Mouse (Mus musculus): ENCODE data around the gene Fopnl. TPM values are rescaled to one million over a fixed set of nuclear protein-coding genes. Genes with fewer than 3 reads are reported as not detected.

The Fopnl gene
- polyA plus RNA-seq, 1 experiment from 2014 or later: 193 TPM

- no peaks in the 10 kb centered on the region for H3K4me1 ChIP-seq (replicated peaks)
- no peak overlapping the region for H3K4me3 ChIP-seq
- peaks cover 84% of the 10 kb centered on the region for H3K36me3 ChIP-seq
- no peaks in the 10 kb centered on the region for H3K9me3 ChIP-seq
- no peak overlapping the region for H3K9ac ChIP-seq
- 79% methylated on average over 7 of the region's 7 CpGs for WGBS
- no peak overlapping the region for H3K27ac ChIP-seq
- H3K4me2 ChIP-seq: no peak overlapping the region
- no peaks in the 10 kb centered on the region for H3K27me3 ChIP-seq
- ATAC-seq (ENCODE audit: low FRiP score): no peak
Measured at GRCm38 (mm10) chr16:14303676-14304075, 13.5 kb downstream of the Fopnl start.

DNA sequence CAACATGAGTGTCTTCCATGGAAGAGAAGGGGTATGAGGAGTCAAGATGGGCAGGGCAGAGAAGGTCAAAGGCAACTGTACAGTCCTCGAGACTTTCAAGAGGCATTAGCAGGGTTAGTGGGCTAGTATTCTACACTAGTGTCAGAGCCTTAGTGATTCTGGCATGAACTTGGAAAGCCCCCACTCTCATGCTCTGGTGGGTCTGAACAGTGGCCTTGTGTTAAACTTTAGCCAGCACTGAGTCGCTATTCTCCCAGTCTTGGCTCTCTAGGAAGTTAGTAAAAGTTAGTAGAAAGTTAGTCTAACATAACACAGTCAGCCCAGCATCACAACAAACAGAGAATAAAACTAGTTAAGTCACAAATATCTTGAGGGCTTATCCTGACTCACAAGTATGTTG, 14.1 kb downstream of the Fopnl start:
- WGBS: 72% methylated on average over 2 of the region's 2 CpGs
- no peak for ATAC-seq (ENCODE audit: low FRiP score)
- Histone ChIP-seq H3K9me3 (no peaks in the 10 kb centered on the region), H3K4me3 (no peak overlapping the region), H3K9ac (no peak overlapping the region), H3K4me2 (no peak overlapping the region), H3K27ac (no peak overlapping the region), H3K27me3 (no peaks in the 10 kb centered on the region), H3K36me3 (peaks cover 83% of the 10 kb centered on the region), H3K4me1 (replicated peaks) (no peaks in the 10 kb centered on the region)

GRCm38 (mm10) chr16:14298461-14298860, 18.7 kb downstream of the Fopnl start:
- H3K9me3 ChIP-seq: no peaks in the 10 kb centered on the region
- H3K36me3 ChIP-seq: peaks cover 53% of the 10 kb centered on the region
- H3K27me3 ChIP-seq: 0 out of 2 replicates have a peak, but pooled peaks cover under 1% of the 10 kb centered on the region
- no peak overlapping the region for H3K4me2 ChIP-seq
- no peaks in the 10 kb centered on the region for H3K4me1 ChIP-seq (replicated peaks)
- H3K4me3 ChIP-seq: no peak overlapping the region
- WGBS: 98% methylated on average over 4 of the region's 4 CpGs
- H3K27ac ChIP-seq: no peak overlapping the region
- ATAC-seq (ENCODE audit: low FRiP score): no peak
- H3K9ac ChIP-seq: no peak overlapping the region

DNA sequence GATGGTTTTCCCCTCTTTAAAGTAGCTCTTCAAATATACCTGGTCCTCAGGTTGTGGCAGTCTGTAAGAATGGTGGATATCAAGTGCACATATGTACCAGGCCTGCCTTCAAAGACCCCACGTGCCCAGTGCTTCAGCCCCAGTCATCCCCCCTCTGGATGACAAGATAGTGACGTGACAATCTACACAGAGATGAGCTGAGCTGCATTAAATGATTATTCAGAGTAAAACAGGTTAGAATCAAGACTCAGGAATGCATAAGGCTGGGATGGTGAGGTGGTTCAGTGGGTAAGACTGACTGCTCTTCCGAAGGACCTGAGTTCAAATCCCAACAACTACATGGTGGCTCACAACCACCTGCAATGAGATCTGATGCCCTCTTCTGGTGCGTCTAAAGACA, 19.5 kb downstream of the Fopnl start:
- Histone ChIP-seq H3K36me3 (peaks cover 46% of the 10 kb centered on the region), H3K4me1 (replicated peaks) (no peaks in the 10 kb centered on the region; the same call in 1 of the 2 replicates), H3K9me3 (no peaks in the 10 kb centered on the region), H3K4me3 (no peak overlapping the region), H3K9ac (no peak overlapping the region), H3K27me3 (peaks cover 8% of the 10 kb centered on the region), H3K27ac (no peak overlapping the region), H3K4me2 (no peak overlapping the region)
- WGBS: 95% methylated on average over 4 of the region's 4 CpGs
- ATAC-seq (ENCODE audit: low FRiP score): no peak

GRCm38 (mm10) chr16:14297137-14297536, 20.1 kb downstream of the Fopnl start:
- 87% methylated on average over 3 of the region's 3 CpGs for WGBS

DNA sequence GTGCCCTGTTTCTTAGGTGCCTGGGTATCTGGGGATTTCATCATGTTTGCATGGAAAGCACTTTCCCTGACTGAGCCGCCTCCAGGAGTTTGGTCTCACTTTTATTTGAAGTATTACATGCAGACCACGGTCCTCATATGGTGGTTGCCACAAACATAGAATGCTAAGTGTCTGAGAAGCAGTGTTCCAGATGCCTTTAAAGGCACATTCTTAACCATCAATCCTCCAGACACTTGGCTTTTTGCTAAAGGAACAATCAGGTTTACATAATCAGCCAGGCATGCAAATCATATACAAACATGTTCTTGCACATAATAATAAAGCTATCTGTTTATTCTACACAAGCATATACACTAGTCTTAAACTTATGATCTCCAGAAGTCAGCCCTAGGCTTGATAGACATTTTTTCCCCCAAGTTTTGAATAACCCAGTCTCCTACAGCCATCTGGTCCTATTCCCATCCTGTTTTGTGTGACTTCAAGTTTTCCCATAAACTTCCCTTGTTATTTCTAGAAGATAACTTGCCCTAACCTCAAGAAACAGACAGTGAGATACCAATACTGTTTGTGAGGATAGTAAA, 20.6 kb downstream of the Fopnl start:
- Histone ChIP-seq H3K9ac (no peak overlapping the region), H3K4me3 (no peak overlapping the region), H3K4me1 (replicated peaks) (peaks cover 10% of the 10 kb centered on the region), H3K27me3 (peaks cover 18% of the 10 kb centered on the region), H3K27ac (no peak overlapping the region), H3K4me2 (no peak overlapping the region), H3K36me3 (peaks cover 37% of the 10 kb centered on the region), H3K9me3 (no peaks in the 10 kb centered on the region)
- 65% methylated on average over 2 of the region's 2 CpGs for WGBS
- no peak for ATAC-seq (ENCODE audit: low FRiP score)

More at GRCm38 (mm10) chr16:14297137-14297536, 20.1 kb downstream of the Fopnl start:
- no peaks in the 10 kb centered on the region for H3K9me3 ChIP-seq
- no peak overlapping the region for H3K9ac ChIP-seq
- H3K27ac ChIP-seq: no peak overlapping the region
- H3K4me2 ChIP-seq: no peak overlapping the region
- peaks cover 42% of the 10 kb centered on the region for H3K36me3 ChIP-seq
- ATAC-seq (ENCODE audit: low FRiP score): no peak
- H3K4me3 ChIP-seq: no peak overlapping the region
- H3K27me3 ChIP-seq: peaks cover 13% of the 10 kb centered on the region
- peaks cover 5% of the 10 kb centered on the region for H3K4me1 ChIP-seq (replicated peaks)

GRCm38 (mm10) chr16:14295291-14295690, 21.9 kb downstream of the Fopnl start:
- no peak overlapping the region for H3K4me3 ChIP-seq
- peaks cover 21% of the 10 kb centered on the region for H3K27me3 ChIP-seq
- H3K36me3 ChIP-seq: peaks cover 24% of the 10 kb centered on the region
- H3K4me1 ChIP-seq (replicated peaks): peaks cover 15% of the 10 kb centered on the region
- H3K27ac ChIP-seq: no peak overlapping the region
- no peak overlapping the region for H3K4me2 ChIP-seq
- no peaks in the 10 kb centered on the region for H3K9me3 ChIP-seq
- WGBS: 79% methylated on average over 2 of the region's 2 CpGs
- no peak overlapping the region for H3K9ac ChIP-seq
- no peak for ATAC-seq (ENCODE audit: low FRiP score)

DNA sequence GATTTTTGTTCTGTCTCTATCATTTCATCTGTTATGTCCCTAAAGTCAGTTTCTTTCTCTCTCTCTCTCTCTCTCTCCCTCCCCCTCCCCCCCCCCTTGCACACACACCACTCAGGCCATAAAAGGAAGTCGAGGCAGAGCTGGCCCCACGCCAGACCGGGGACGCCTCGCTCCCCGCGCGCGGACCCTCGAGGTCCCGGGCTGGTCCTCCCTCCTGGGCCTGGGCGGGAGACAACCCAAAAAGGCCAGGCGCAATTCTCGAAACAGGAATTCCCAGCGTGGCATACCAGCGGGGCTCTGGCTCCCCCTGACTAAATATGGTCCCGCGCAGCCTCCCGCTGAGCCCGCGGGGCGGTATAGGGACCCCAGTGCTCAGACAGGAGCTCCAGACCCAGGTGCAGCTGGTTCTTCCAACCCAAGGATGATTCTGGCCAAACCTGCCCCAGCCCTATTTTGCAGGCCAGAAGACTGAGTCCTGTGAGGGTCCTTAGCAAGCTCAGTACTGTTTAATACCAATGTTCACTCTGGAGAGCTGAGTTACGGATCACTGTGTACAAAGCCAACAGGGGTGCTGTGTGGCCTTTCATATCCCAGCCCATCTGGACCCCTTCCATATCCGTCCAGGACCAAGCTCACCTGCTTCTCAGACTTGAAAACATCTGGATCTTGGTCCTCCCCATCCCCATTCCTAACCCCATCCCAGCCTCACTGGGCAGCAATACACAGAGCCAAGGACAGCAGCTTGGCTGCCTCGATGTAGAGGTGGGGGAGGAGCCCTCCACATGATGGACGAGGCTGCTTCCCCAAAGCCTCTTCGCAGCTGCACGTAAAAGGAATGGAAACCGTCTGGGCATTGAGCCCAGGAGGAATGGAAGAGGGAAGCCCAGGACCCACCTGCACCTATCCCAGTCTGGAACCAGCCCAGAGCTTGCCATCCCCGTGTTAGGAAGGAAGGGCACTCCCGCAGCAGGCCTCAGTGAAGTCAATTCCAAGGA, 24.7 kb downstream of the Fopnl start:
- peak; percentile 54; the same call in 1 of the 2 replicates for ATAC-seq (ENCODE audit: low FRiP score)
- peaks cover 15% of the 10 kb centered on the region for H3K4me1 ChIP-seq (replicated peaks)
- no peak overlapping the region for H3K27ac ChIP-seq
- H3K4me2 ChIP-seq: peak overlapping the region; percentile 55
- no peaks in the 10 kb centered on the region for H3K9me3 ChIP-seq
- WGBS: 19% methylated on average over 31 of the region's 31 CpGs
- peak overlapping the region; percentile 61 for H3K9ac ChIP-seq
- 0 out of 2 replicates have a peak, but pooled peaks cover 3% of the 10 kb centered on the region for H3K36me3 ChIP-seq
- H3K27me3 ChIP-seq: peaks cover 21% of the 10 kb centered on the region
- H3K4me3 ChIP-seq: peak overlapping the region; percentile 30

DNA sequence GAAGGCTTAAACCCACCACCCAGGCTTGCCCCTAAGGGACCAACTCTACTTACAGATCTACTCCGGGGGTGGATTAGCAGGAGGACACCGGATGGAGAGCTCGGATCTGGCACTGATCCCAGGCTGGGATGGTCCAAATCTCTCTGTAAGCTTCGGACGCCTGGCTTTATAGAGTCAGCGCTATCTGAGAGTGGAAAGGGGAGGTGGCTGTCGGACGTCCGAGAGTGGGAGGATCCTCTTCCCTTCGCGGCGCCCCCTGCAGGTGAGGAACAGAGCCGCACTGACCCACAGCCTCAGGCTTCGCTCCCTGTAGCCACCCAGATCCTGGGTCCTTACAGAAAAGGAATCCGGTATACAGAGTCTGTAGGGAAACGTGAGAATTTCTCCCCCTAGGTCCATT, 26.0 kb downstream of the Fopnl start, which contains the start of gene Myh11:
Myh11 (minus strand) TSS at position 150 of the 400 bp plus-strand sequence.
- H3K4me3 ChIP-seq: peak within 1 kb of the TSS; percentile 30
- H3K27me3 ChIP-seq: peaks cover 21% of the 10 kb centered on the region
- peak within 1 kb of the TSS; percentile 55 for H3K4me2 ChIP-seq
- H3K4me1 ChIP-seq (replicated peaks): peaks cover 15% of the 10 kb centered on the region
- H3K27ac ChIP-seq: no peak within 1 kb of the TSS
- H3K36me3 ChIP-seq: no peaks in the 10 kb centered on the region
- peak within 1 kb of the TSS; percentile 61 for H3K9ac ChIP-seq
- WGBS: 4% methylated on average over 15 of the region's 16 CpGs
- peak; percentile 41 for ATAC-seq (ENCODE audit: low FRiP score)
- no peaks in the 10 kb centered on the region for H3K9me3 ChIP-seq

- Histone ChIP-seq H3K36me3 (no peaks in the 10 kb centered on the region), H3K9ac (no peak overlapping the region), H3K27me3 (no peaks in the 10 kb centered on the region), H3K27ac (no peak overlapping the region), H3K9me3 (no peaks in the 10 kb centered on the region), H3K4me1 (replicated peaks) (no peaks in the 10 kb centered on the region), H3K4me2 (no peak overlapping the region), H3K4me3 (no peak overlapping the region)
- WGBS: 73% methylated on average over 4 of the region's 4 CpGs
- ATAC-seq (ENCODE audit: low FRiP score): no peak
Measured at GRCm38 (mm10) chr16:14272374-14272965, 44.7 kb downstream of the Fopnl start.

GRCm38 (mm10) chr16:14265203-14265920, 51.8 kb downstream of the Fopnl start:
- Histone ChIP-seq H3K4me2 (no peak overlapping the region), H3K4me3 (no peak overlapping the region), H3K27ac (no peak overlapping the region), H3K36me3 (no peaks in the 10 kb centered on the region), H3K9ac (no peak overlapping the region), H3K9me3 (no peaks in the 10 kb centered on the region), H3K4me1 (replicated peaks) (no peaks in the 10 kb centered on the region), H3K27me3 (no peaks in the 10 kb centered on the region)
- ATAC-seq (ENCODE audit: low FRiP score): no peak
- WGBS: 53% methylated on average over 4 of the region's 4 CpGs

- 81% methylated on average over 2 of the region's 2 CpGs for WGBS
- Histone ChIP-seq H3K27me3 (no peaks in the 10 kb centered on the region), H3K4me1 (replicated peaks) (no peaks in the 10 kb centered on the region), H3K9me3 (no peaks in the 10 kb centered on the region), H3K27ac (no peak overlapping the region), H3K4me3 (no peak overlapping the region), H3K9ac (no peak overlapping the region), H3K4me2 (no peak overlapping the region), H3K36me3 (no peaks in the 10 kb centered on the region)
- no peak for ATAC-seq (ENCODE audit: low FRiP score)
Measured at GRCm38 (mm10) chr16:14264504-14264903, 52.7 kb downstream of the Fopnl start.

Data from hindbrain, embryonic 13.5 days (tissue).